In the genomic region with DNA sequence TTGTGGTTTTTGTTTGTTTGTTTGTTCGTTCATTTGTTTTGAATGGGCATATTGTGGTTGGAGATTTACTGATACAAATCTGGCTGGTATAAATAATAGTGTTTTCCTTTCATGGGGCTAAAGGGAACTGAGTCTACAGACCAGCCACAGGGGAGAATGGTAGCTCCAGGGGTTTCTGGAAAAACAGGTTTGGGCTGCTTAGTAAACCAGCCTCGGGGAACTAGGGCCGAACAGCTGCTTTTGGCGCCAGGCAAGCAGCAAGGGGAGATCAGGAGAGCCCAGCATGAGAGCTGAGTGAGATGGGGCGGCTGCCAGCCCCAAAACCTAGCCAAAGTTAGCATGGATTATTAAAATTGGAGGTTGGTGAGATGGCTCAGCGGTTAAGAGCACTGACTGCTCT, we compare ENCODE assay signal across 22 mouse cellular contexts.
DNase-seq lines count a peak whose midpoint lies in the region; ATAC-seq lines count a peak whose summit lies in the region.
"Had no signal": no experiment of that assay in that cellular context is flagged by ENCODE, and none has a peak within 500 bp of the region (broad histone marks: within the 10 kb centered on the region; RNA-seq: fewer than 3 reads in every experiment).

No protein-coding gene starts in this region.

- H3K4me1 ChIP-seq in lung, embryonic 15.5 days, result no peaks in the 10 kb centered on the region
- H3K4me1 ChIP-seq in stomach, embryonic 15.5 days, result no peaks in the 10 kb centered on the region
- H3K4me1 ChIP-seq: forebrain, embryonic 12.5 days; midbrain, embryonic 15.5 days had no signal

- no peak overlapping the region; the same call in 1 of the 2 replicates for H3K27ac ChIP-seq in lung, embryonic 15.5 days
- H3K27ac ChIP-seq in stomach, embryonic 15.5 days, result no peak overlapping the region
- H3K27ac ChIP-seq: embryonic facial prominence, embryonic 12.5 days; forebrain, embryonic 12.5 days; heart, embryonic 15.5 days; hindbrain, embryonic 14.5 days; midbrain, embryonic 15.5 days had no signal

- H3K4me2 ChIP-seq in lung, embryonic 15.5 days, result no peak overlapping the region
- H3K4me2 ChIP-seq in stomach, embryonic 15.5 days, result no peak overlapping the region
- H3K4me2 ChIP-seq: embryonic facial prominence, embryonic 12.5 days; forebrain, embryonic 12.5 days; heart, embryonic 15.5 days; hindbrain, embryonic 14.5 days; midbrain, embryonic 15.5 days had no signal

- no peak overlapping the region for H3K4me3 ChIP-seq in lung, embryonic 15.5 days
- H3K4me3 ChIP-seq in stomach, embryonic 15.5 days (replicated peaks), result no peak overlapping the region
- H3K4me3 ChIP-seq: embryonic facial prominence, embryonic 12.5 days; erythroblast, embryonic 14.5 days; forebrain, embryonic 12.5 days; heart, embryonic 15.5 days; midbrain, embryonic 15.5 days had no signal

- no peaks in the 10 kb centered on the region for H3K36me3 ChIP-seq in lung, embryonic 15.5 days
- H3K36me3 ChIP-seq in stomach, embryonic 15.5 days, result no peaks in the 10 kb centered on the region
- H3K36me3 ChIP-seq: embryonic facial prominence, embryonic 12.5 days; forebrain, embryonic 12.5 days; heart, embryonic 15.5 days; midbrain, embryonic 15.5 days had no signal

- H3K9ac ChIP-seq in lung, embryonic 15.5 days, result no peak overlapping the region
- no peak overlapping the region for H3K9ac ChIP-seq in stomach, embryonic 15.5 days
- H3K9ac ChIP-seq: embryonic facial prominence, embryonic 12.5 days; forebrain, embryonic 12.5 days; heart, embryonic 15.5 days; hindbrain, embryonic 14.5 days; midbrain, embryonic 15.5 days had no signal

- intact Hi-C loops in heart, postnatal 25 days (cut with DNase I), result no loop called here

- H3K9me3 ChIP-seq in lung, embryonic 15.5 days, result no peaks in the 10 kb centered on the region
- no peaks in the 10 kb centered on the region for H3K9me3 ChIP-seq in stomach, embryonic 15.5 days
- H3K9me3 ChIP-seq: embryonic facial prominence, embryonic 12.5 days; forebrain, embryonic 12.5 days; heart, embryonic 15.5 days; midbrain, embryonic 15.5 days had no signal

- no peaks in the 10 kb centered on the region for H3K27me3 ChIP-seq in lung, embryonic 15.5 days
- no peaks in the 10 kb centered on the region for H3K27me3 ChIP-seq in stomach, embryonic 15.5 days (replicated peaks)
- H3K27me3 ChIP-seq: embryonic facial prominence, embryonic 12.5 days; forebrain, embryonic 12.5 days; heart, embryonic 15.5 days; midbrain, embryonic 15.5 days had no signal

- peak; percentile 12 for DNase-seq in embryo, embryonic 10 days (ENCODE audit: low spot score)
- no peak for DNase-seq in embryo, embryonic 11 days
- no peak for DNase-seq in lung, postnatal 36 days
- peak; percentile 74 for DNase-seq in R1 (ENCODE audit: low read depth, low spot score)
- no peak for DNase-seq in heart, postnatal 25 days (ENCODE audit: low spot score)
- no peak for DNase-seq in adrenal gland, postnatal 14 days
- DNase-seq: adrenal gland, postnatal 36 days; cerebellum, adult 9-10 months; heart, postnatal 4 days; kidney, postnatal 10 days; layer of hippocampus, postnatal 36 days; right cerebral cortex, adult 18-20 months; thymus, postnatal 14 days had no signal

- 35% methylated on average over 6 of the region's 6 CpGs for WGBS in lung, embryonic 15.5 days
- 43% methylated on average over 6 of the region's 6 CpGs for WGBS in stomach, embryonic 15.5 days

- ATAC-seq in lung, embryonic 15.5 days (ENCODE audit: borderline replicate concordance, extremely low read depth, low FRiP score, low TSS enrichment), result peak; percentile 59; the same call in 1 of the 2 replicates
- ATAC-seq in stomach, embryonic 15.5 days (ENCODE audit: insufficient read depth, low FRiP score, low read depth), result peak; percentile 77
- ATAC-seq: inflammation-experienced regulatory T-cells, adult 6 months; midbrain, embryonic 15.5 days had no signal

Comparison
In these comparisons a context has a peak if more than half of its experiments do, and no peak if none do; other contexts are left out.
1. DNase-seq: peak in embryo, embryonic 10 days (single experiment) and R1 (single experiment); none in embryo, embryonic 11 days (single experiment), lung, postnatal 36 days (single experiment), heart, postnatal 25 days (single experiment) and adrenal gland, postnatal 14 days (single experiment).